Mouse (Mus musculus) T-helper 1 cell (primary cell): ENCODE measurements at regions not wholly inside any gene's neighbourhood (a gene's known extent, or its start where the extent isn't known, plus 50 kb on each side); places are given as distances from the start of the nearest gene placed in this dataset.

Source experiments
- in situ Hi-C: fragments of 300-600 bp; cut with MboI, MseI; formaldehyde crosslinking; loops from one replicate; pipeline ENCODE4 v1.15.1; 2025; ENCODE audit warnings: high pct_unique_total_duplicates

DNA sequence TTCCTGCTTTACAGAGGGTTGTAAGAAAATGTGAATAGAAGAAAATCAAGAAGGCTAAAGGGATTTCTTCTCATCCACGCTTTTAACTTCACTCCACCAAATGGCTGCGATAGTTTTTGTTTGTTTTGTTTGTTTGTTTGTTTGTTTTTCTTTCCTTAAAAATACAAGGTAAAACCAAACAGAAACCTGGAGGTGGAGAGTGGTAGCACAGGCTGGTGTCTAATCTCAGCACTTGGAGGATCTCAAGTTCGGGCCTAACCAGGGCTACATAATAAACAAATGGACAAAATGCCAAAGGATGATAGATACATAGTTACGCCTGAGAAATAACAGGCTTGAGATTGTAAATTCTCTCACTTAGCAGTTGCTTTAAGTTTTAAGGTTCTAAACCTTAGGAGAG is 50.8 kb upstream of the Mboat1 start:
- in situ Hi-C loops, result loop anchor here (5.0 to 25.0 kb wide), 2 partner anchors 98 to 452 kb away; partner anchors contain the start of genes E2f3 and Uqcrfs1

DNA sequence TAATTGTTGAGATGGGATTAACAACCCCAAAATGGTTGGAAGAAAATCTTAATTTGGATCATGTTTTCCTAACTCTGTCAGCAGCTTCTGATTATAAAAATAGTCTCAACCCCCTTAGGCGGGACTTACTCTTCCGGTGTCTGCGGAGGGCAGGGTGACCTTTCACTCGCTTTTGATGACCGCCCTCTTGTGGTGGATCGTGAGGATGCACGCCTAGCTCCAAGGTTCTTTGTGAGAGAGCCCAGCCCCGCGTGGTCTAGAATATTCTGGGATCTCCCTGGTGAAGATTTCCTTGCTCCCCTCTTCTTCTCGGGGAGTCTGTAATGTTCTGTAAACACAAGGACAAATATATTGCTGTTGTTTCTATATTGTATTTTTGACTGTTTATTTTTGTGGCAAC is 51.3 kb upstream of the Mboat1 start:
- in situ Hi-C loops, result loop anchor here (5.0 to 25.0 kb wide), 2 partner anchors 98 to 452 kb away; partner anchors contain the start of genes E2f3 and Uqcrfs1

DNA sequence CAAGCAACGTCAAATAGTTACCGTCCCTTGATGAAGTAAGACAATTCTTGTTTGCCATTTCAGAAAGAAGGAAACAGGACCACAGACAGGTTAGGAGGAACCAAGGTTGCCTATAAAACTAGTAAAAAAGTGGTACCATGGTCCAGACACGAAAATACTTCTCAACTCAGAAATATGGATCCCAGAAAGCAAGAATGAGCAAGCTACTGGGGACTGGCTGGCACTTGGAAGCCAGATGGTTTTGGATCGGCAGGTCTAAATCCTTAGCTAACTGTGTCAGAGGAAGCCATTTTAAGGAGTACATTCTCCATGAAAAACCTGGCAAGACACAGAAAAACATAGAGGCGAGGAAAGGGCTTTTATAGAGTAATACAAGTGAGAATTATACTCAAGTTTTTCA is 51.9 kb upstream of the Mboat1 start:
- in situ Hi-C loops, result loop anchor here (5.0 to 25.0 kb wide), 2 partner anchors 227 to 453 kb away; partner anchors contain the start of genes Cdkal1 and Uqcrfs1

DNA sequence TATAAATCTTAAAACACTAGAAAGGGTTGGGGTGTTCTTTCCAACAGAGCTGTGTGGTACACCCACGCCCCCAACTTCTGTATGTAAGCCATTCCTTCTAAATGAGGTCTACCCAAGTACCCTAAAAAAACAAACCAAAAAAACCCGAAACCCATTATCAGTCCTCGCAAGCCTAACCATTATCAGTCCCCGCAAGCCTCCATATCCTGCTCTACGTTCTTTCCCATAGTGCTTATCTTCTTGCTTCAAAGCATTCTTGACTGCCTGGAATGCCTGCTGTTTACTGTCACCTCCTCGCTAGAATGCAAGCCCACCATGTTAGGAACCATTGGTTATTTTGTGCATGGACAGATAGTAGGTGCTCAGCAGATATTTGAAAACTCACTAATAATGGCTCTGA is 52.3 kb upstream of the Mboat1 start:
- in situ Hi-C loops, result loop anchor here (5.0 to 25.0 kb wide), 2 partner anchors 227 to 453 kb away; partner anchors contain the start of genes Cdkal1 and Uqcrfs1

DNA sequence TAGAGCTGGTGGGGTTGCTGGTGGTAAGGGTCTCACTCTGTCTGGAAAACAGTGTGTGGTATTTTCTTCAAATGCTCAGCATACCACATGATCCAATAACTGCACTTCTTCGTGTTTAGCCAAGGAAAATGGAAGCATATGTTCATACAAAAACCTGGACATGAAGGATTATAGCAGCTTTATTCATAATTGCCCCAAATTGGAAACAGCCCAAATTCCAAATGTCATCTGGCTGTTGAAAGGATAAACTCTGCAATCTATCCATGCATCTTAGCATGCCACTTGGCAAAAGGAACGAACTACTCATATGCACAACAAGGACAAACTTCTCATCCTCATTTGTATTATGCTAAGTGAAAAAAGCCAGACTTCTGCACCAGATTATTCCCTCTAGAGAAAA is 53.5 kb upstream of the Mboat1 start:
- in situ Hi-C loops, result loop anchor here (5.0 to 25.0 kb wide), 2 partner anchors 225 to 455 kb away; partner anchors contain the start of genes Cdkal1 and Uqcrfs1

DNA sequence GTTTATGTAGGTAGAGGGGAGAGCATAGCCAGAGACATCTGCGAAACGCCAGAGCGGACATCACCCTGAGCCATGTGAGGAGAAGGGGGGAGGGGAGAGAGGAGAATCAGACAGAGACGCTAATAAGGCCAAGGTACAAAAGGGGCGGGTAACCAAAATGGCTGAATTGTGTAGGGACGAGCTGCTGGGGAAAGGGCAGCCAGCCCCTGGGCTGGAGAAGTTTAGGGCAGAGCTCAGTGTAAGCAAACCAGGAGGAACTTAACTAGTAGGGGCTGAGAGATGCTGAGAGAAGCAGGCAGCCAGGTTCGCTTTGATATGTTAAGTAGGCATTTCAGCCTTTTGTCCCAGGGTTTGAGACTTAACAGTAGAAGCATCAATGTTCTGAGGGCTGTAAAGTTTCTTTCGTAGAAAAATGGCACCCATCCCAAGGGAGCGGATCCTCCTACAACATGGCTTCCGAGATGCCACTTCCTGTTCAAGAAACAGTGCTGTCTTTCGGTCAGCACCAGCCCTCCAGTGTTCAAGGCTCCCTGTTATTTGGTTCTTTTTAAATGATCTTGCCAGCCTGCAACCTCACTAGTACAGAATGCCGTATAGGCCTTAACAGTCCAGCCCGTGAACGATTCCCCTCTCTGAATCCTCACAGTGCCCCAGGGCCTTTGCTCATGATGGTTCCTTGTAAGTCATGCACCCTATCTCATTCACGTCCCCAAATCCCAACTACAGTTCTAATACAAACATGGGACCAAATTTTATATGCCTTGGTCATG is 55.4 kb upstream of the Mboat1 start:
- in situ Hi-C loops, result loop anchor here (5.0 to 25.0 kb wide), 2 partner anchors 224 to 456 kb away; partner anchors contain the start of genes Cdkal1 and Uqcrfs1

DNA sequence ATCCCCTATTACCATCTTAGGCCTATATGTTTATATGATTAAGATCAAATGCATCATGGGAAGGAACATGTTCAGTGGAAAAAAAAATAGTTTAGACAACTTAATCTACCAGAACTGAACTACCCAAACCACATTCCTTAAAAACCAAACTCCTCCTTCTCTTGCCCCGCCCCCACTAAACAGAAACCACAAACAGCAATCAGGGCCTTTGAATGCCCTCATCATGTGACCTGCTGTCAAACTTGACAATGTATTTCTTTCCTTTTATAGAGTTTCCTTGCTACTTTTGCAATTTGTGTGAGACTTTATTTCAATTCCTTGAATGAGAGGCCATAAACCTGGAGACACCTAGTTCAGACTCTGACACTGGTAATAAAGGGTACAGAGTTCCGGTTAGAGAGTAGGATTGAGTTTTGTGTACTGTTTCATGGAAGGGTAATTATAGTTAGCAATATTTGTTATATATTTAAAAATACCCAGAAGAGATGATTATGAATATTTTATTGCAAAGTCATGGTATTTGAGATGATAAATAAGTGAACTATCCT is 61.7 kb upstream of the Mboat1 start:
- in situ Hi-C loops, result loop anchor here (25.0 kb wide), 1 partner anchor 463 kb away; the partner anchor contains the start of gene Uqcrfs1

DNA sequence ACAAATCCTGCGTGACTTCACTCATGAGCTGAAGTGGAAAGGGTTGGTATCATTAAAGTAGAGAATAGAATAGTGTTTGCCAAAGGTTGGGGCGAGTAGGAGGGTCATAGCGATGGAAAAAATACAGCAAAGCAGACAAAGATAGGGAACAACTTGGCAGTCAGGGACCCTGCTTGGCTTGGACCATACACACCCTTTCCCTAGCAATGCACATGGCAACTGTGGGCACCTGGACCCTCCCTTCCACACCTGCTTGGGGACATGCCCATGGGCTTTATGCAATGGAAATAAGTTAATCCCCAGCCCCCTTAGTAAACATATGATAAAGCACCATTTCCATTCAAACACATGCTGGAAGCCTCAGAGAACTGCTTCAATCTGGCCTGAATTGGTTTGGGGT is 62.2 kb upstream of the Mboat1 start:
- in situ Hi-C loops, result no loop called here

DNA sequence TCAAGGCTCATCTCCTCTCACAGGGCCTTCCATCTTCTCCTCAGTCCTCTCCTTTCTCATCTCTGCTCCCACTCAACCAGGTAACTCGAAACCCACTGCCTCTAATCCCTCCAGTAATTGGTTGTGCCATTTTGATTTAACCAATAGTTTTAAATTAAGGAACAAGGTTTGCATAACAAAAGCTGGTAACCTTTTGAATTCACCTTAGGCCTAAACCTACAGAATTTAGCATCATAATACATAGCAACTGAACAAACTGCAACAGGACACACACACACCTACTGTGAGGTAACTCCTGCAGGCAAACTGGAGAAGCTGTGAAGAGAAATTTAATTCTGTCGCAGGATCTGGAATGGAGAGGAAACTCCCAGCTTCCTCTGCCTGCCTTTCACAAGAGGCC is 66.9 kb upstream of the Mboat1 start:
- in situ Hi-C loops, result no loop called here

DNA sequence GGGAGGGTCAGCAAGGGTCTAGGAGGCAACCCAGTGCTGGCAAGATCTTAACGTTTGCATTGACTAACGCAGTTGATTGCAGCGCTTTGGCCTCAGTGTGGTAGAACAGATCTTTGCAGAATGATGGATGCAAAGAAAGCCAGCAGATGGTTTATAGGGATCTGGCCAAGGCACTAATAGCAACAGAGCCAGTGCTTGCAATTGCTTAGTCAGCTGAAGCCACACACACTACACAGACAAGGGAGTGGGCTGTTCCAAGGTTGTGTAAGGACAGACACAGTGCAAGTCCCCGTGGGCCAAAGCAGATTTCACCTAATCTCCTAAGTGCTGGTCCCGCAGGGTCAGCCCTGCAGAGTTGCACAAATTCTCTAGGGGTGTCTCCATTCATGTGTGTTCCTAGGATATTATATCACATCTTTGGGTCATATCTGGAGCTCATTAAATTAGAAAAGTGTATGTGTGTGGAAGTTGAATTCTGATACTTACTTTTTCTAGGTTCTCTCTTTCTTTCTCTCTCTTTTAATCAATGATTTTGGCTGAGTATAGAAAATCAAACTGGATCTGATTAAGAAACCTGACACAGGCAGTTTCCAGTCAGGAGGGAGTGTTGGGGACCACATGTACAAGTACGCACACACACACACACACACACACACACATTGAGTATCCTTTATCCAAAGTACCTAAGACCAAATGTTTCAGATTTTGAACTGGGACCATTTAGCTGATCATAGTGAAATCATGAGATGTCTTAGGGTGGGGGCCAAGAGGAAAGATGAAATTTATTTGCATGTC is 68.5 kb upstream of the Mboat1 start:
- in situ Hi-C loops, result no loop called here

DNA sequence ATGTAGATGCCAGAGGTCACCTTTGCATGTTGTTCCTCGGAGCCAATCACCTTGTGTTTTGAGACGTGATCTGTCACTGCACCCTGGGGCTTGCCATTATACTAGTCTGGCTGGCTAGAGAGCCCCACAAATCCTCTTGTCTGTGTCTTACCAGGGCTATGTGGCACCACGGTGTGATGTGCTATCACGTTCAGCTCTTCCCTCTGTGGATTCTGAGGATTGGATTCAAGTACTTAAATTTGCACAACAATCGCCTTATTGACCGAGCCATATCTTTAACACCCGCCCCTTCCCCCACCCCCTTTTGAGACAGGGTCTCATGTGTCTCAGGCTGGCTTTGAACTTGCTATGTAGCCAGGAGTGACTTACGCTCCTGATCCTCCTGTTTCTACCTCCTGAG is 70.8 kb upstream of the Mboat1 start:
- in situ Hi-C loops, result no loop called here

DNA sequence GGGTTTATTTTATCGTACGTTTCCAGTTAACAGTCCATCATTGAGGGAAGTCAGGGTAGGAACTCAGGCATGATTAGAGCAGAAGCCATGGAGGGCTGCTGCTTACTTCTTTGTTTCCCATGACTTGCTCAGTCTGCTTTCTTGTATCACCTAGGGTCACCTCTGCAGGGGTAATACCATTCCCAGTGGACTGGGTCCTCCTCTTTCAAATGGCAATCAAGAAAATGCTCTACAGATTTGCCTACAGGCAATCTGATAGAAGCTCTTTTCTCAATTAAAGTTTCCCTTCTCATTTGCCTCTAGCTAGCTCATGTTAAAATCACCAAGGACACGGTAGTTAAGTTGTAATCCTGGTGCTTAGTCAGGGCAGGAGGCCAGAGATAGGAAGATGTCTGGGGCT is 72.5 kb upstream of the Mboat1 start:
- in situ Hi-C loops, result no loop called here

DNA sequence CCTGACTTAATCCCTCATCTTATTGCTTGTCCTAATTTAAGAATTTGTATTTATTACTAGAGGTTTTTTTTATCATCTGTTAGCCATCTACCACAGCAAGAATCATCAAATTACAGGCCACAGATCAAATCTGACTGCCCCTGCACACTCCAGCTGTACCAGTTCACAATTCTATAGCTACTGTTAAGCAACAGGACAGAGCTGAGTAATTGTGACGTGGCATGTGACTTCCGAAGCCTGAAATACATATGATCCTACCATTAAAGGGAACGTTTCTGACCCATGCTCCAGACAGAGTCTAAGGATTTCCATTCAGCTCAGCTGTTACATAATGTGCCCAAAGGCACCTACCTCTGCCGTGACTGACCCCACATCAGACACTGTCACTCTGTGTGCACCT is 74.0 kb upstream of the Mboat1 start:
- in situ Hi-C loops, result no loop called here

DNA sequence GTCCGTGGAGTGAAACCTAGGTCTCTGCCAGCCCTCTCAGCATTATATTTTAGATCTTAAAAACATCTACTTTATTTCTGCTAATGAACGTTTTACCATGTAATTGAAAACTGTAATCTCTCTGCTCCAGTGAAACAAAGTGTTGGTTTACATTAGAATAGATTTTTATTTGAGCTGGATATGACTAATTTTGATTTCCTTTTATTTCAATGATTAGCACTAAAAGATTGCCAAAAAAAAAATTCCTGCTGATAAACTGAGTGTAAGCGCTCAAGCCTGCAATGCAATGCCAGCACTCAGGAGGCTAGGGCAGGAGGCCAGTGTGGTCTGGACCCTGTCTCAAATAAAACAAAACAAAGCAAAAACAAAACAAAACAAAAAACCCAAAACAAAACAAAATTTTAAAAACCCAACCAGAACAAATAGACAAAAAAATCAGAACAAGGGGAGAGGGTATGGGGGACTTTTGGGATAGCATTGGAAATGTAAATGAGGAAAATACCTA is 69.3 kb upstream of the E2f3 start:
- in situ Hi-C loops, result no loop called here

DNA sequence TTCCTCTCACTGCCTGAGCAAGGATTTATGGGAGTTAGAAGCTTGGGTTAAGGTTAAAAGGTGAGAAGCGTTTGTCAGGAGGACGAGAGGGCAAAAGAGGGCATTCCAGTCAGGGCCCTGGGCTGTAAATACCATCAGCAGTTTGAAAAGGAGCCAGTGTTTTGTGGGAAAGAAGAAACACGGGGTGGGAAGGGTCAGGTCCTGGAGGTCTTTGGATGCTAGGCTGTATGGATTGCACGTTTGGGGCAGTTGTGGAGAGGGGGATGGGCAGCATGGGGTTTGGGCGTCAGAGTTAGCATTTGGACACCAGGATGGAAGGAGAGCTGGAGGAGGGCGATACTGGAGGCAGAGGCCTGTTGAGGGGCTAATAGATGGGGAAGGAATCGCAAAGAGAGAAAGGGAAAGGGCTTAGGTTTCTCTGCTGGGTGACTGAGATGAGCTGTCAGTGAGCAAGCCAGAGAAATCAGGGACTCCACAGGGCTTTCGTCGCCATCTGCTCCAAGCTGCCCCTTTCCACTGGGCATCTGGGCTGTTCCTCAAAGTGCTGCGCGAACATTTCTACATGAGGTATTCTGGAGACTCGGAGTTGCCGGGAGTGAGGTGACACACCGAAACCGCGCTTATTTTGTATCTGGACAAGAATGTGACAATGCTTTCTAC is 66.2 kb upstream of the E2f3 start:
- in situ Hi-C loops, result no loop called here

DNA sequence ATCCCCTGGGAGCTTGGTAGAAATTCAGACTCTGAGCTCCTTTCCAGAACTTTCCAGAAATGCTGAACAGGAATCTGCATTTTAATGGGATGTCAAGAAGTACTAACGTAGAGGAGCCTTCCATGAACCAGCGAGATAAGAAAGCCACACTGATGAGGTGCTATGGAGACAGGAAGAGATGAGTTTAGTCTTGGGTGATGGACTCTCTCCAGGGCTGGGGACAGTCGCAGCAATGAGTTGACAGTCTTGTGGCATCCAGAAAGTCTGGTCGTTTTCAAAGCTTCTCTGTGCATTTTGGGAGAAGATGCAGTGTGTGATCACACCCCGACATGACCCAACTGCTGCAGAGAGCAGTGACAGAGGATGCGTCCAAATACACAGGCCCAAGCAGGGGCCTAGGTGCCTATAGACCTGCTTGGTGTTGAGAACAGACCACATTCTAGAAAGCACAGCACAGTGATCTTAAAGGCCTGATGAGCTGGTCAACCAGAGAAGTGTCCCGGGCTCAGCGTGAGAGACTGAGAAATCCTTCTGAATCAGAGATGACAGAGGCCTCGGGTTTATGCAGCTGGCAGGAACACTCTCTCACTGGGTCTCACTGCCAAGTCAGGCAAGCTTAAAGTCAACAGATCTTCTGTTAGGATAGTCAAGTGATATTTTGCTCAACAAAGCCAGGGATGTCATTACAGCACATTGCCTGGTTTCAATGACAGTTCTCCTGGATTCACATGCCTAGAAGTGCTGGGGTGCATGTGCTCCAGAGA is 65.1 kb upstream of the E2f3 start:
- in situ Hi-C loops, result no loop called here

DNA sequence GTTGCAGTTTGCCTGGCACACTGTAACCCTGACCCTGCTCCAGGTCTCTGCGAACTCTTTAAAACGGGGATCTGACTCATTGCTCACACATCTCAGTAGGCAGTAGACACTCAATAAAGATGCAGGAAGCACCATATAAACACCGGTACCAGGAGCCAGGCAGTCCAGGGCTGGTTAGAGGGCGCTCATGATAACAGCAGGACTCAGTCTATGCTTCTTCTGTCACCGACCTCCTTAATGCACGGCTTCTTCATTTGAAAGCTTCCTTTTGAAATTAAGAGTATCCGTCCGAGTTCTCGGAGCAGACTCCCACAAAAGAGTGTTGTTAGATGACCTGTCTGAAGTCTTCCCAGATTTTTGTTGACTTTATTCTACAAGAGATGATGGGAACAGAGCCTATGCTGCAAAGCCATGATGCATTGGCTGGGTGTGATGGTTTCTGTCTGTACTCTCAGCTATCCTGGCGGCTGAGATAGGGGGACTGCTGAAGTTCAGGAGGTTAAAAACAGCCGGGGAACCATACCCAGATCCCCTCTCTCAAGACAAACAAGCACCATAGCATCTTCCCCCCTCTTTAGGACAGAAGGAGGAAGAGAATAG is 62.5 kb upstream of the E2f3 start:
- in situ Hi-C loops, result no loop called here

DNA sequence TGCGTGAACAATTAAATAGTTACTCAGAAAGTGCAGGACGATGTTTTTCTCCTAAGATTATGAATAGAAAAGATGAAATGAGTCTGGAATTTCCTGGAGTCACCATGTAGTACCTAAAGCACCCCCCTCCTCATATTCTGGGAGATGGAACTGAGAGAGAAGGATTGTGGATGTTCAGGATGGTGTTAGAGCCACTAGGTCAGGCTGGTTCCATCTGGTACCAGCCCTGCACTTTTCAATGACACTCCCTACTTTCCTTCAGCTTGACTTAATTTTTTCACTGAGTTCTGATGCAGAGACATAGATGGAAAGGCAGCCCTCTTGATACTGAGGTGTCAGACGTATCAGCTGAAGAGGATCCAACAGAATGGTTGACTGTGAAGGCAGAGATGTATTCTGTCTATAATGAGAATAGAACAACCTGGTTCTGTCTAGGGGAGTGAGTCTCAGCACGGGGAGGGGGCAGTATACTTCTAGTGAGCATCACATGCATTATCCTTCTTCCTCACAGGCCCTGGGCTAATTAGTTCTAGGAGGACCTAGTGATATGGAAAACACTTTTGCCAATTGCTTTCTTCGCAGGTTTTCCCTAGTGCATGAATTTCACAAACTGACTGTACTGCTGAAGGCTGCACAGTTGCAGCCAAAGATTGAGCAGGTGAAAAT is 60.8 kb upstream of the E2f3 start:
- in situ Hi-C loops, result no loop called here

DNA sequence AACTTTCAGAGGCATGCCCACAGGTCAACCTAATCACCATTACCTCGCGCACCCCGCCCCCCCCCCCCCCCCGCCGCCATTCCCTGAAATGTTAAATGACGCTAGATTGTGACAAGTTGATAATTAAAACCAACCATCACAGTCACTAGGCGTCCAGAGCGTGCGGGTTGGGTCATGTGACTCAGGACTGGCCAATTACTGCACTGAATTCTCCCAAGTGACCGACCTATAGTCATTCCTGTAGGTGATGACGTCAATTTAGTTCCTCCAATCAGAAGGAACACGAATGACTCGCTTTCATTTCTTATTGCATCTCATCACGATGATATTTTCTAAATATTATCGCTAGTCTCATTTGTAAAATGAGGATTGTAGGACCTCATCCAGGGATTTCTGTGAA is 60.2 kb upstream of the E2f3 start:
- in situ Hi-C loops, result no loop called here

DNA sequence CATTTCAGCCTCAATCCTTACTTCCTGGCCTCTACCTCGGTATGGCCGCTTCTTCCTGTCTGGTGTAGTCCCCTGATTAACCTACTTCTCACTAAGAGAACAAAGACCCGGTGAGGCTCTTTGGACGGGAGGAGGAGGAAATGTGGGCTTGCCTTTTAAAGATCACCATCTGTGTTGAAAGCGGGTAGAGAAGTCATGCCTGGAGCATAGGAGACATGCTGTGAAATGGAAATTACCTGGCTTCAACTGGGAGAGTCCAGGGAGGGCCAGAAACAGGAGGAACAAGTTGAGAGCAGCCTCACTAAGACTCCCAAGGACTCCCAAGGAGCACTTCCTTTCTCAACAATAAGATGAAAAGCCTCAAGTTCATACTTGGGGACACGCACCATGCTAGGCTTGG is 59.4 kb upstream of the E2f3 start:
- in situ Hi-C loops, result no loop called here
